Mouse (Mus musculus) CD4-positive, CD25-positive, alpha-beta regulatory T cell, adult 4 months (primary cell): ENCODE data around the gene Sirt3. TPM values are rescaled to one million over a fixed set of nuclear protein-coding genes. Genes with fewer than 3 reads are reported as not detected.

ENCODE experiments used
- ATAC-seq: one replicate; pipeline ENCODE4 v1.8.0; 2017
- polyA plus RNA-seq, 2 experiments: library from polyadenylated mRNA; unstranded; fragments of 100-300 nt; shearing (Covaris generic); gene quantifications; one replicate each; pipeline ENCODE4 v1.2.1; 2017

Sirt3 gene
- polyA plus RNA-seq, 2 experiments from 2014 or later: 9.4 to 12.6 TPM

DNA sequence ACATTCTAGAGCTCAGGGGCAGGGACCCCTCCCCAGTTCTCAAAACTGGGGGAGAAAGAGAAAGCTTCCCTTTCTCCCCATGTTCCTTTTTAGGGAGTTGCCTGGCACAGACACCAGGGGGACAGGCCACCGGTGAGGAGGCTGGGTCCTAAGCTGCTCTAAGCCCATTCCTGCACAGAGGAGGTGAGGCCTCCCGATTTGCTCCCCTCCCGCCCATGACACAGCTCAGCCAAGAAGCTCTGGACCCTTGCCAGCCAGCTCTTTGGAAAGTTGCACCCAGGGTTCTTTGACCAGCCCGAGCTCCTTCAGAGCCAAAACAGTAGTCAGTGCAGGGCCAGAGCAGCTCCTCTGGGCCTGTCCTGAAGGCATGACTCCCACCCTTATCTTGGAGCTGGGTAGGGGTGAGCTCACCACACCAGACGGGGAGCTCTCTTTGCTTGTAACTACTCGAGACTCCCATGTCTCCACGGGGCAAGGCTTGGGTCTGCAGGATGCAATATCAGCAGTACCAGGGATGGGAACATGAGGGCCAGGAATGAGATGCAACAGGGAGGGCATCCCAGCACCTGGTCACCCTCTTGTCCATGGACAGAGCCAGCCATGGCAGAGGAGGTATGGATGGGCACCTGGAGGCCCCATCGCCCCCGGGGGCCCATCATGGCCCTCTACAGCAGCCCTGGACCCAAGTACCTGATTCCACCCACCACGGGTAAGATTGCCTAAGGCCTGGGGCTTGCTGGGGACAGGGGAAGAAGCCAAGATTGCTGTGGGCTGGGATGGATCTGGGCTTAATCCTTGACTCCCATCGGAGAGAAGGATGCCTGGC lies 34.1 kb downstream of the Sirt3 start, which contains the start of gene Odf3:
Gene Odf3 (plus strand): TSS at position 51 of the 826 bp plus-strand sequence.
- ATAC-seq: no peak

DNA sequence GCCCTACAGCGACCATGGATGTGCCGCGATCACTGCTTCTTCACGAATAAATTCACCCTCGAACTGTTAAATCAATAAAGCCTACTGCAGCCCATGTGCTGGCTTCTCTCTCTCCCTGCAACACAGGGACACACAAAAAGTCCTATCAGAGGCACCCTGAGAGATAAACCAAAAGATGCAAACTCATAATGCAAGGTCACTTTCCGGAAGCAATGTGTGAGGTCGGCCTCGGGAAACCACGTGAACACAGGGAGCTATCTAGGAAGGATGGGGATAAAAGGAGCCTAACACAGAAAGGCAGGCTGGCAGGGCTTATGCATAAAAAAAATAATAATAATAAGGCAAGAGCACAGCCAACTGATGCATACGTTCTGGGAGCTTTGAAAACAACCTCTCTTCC lies 35.4 kb downstream of the Sirt3 start:
- no peak for ATAC-seq

DNA sequence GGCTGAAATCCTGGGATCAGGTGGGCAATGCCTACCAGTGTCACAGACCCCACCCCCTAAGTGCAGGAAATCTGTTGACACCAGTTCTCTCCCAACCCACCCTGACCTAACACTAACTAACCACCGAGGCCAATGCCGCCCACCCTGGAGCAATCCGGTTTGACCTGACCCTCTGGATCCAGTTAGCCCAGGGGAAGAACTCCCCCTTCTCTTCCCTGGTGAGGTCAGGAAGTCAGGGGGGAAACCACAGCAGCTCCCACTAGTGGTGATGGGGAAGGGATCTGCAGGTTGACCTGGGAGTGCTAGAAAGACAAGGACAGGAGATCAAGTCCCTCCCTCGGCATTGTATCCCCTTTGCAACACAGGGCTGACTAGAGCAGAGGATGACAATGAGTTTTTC lies 36.4 kb downstream of the Sirt3 start:
- no peak for ATAC-seq

DNA sequence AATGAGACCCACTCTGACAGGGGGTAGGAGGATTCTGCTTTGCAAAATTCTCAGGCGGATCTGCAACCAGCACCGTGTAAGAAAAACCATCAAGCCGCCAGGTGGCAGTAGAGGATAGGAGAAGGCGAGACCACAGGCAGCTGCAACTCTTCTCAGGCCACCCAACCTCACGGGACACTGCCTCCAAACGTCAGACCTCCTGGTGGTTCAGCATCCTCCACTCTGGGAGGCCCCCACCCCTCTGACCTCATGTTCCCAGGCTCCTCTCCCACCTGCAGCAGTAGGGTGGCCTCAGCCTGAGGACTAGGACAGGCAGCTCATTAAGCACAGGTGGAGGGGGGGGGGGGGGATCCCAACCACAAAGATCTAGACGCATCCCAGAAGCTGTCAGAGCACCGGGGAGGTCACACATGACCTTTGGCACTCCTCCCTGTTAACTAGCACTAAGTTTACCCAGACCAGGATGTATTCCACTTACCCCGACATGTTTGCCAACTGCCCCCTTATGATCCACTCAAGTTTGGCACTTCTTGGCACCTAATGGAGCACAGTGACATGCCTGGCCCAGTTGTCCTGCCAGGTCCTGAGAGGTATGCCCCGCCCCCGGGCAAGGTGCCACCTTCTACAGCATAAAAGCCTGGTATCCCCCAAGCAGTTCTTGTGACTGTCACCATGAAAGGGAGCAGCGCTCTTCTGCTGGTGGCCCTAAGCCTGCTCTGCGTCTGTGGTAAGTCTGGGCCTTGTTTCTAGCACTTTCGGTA lies 37.0 kb downstream of the Sirt3 start, which contains the start of gene Scgb1c1:
Gene Scgb1c1 (plus strand): TSS at position 643 of the 761 bp plus-strand sequence.
- ATAC-seq: peak; percentile 92

DNA sequence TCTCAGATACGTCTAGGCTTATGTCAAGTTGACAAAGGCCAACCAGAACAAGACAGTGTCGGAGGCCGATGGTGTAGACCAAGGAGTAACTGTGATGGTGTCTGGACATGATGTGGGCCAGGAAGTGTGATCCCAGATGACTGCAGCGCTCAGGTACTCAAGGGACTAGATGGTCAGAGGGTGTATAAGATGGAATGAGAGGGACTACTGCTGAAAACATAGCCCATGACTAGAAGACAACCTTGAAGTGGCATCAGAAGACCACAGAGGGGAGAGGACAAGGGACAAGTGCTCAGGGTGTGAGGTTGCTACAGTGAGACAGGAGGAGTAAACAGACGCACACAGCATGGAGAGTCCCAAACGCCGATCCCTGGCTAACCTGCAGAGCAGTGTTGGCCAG lies 38.3 kb downstream of the Sirt3 start:
- no peak for ATAC-seq

DNA sequence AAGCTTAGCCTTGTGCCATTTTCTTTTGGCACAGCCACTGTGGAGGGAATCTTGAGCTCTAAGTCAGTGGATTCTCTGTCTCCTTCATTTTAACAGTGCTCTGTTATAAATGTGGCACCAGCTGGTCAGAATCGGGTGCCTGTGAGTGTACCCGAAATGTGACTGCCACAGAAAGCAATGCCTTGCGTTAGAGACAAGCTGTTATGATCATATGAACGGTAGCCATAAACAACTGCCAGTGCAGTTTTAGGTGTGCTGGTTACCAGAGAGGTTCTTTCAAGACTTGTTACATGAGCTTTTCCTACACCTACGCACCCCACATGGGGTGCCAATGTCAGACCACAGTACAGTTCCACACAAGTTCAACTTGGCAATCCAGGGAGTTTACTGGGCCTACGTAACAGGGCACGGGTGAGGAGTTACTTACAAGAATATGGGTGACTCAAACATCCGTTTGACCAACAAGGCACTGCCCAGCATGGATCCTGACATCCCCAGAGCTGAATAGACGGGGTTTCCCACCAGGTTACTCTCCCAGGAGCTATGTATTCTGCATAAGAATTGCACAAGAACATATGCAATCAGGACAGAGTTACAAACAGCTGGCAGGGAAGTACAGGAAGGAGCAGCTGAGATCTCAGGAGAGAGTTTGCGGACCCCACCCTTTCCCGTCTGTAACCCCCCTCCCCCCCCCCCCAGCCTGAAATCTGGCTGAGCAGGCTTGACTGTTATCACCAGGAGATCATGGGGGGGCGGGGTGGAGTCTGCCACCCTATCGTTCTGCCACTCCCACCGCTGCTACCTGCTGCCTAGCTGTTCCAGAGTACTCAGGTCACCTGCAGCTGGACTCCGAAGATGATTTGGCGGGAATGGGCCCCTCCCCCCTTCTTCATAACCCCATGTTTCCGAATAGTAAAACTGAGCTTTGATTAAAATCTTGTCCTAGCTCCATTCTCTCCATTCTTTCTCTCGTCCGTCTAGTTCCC lies 41.1 kb downstream of the Sirt3 start:
- ATAC-seq: no peak

DNA sequence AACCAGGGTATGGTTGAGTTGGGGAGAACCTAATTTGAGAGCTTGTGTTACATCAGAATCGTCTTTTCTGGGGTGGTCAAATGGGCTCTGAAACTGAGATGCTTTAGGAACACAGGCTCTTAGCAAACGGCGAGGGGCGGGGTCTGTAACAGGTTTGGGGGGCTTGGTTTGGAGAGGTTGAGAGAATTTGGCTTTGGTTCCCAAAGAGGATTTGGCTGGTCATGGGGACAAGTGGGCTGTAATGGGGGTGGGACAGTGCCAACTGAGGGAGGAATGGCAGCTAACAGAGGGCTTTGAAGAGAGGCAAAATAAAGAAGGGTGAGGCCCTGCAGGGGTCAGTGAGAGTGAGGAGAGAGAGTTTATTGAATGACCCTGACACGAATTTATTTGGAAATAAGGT lies 42.6 kb downstream of the Sirt3 start:
- ATAC-seq: no peak

DNA sequence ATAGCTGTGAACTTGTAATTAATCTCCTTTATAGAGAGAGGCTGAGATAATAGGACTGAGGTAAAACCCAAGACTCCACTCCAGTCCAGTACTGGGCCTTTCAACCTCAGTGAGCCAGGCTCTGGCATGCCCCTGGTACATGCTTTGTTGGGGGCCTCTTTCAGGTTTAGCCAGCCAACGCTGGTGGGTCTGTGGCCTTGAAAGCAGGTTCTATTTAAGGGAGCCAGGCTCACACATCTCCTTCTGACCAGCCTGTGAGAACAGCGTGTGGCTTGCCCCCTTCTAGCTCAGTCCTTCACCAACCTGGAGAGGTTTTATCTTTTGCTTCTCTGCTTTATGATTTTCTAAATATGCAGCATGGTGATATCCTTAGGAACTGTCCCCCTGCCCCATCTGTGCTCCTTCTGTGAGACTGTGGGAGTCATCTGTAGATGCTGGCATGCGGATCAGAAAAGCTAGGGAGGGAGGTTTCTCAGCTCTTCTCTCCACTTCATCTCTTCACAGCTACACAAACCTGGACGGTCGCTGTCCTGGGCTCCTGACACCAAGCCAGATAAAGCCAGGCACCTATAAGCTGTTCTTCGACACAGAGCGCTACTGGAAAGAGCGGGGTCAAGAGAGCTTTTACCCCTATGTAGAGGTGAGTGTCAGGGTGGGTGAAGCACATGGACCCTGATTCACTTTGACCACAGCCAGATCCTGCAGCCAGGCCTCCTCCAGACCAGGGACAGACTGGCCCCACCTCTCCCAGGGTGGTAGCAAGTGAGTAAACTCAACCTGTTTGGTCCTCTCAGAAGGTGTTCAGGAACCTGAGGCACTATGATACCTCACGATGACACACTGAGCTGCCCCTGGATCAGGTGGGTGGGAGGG lies 45.6 kb downstream of the Sirt3 start:
- no peak for ATAC-seq

DNA sequence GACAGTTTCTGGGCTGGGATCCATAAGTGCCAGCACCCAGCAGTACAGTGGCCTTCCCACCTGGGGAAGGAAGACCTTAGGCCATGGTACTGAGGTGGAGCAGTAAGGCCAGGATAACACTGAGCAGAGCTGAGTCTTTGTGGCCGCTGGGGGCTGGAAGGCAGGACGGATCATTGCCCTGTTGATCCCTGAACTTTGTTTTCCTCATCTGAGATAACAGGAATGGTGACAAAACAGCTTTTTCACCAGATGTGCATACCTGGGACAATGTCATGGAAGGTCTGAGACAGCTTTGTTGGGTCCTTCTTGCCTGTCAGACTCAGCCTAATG lies 46.4 kb downstream of the Sirt3 start:
- ATAC-seq: no peak

DNA sequence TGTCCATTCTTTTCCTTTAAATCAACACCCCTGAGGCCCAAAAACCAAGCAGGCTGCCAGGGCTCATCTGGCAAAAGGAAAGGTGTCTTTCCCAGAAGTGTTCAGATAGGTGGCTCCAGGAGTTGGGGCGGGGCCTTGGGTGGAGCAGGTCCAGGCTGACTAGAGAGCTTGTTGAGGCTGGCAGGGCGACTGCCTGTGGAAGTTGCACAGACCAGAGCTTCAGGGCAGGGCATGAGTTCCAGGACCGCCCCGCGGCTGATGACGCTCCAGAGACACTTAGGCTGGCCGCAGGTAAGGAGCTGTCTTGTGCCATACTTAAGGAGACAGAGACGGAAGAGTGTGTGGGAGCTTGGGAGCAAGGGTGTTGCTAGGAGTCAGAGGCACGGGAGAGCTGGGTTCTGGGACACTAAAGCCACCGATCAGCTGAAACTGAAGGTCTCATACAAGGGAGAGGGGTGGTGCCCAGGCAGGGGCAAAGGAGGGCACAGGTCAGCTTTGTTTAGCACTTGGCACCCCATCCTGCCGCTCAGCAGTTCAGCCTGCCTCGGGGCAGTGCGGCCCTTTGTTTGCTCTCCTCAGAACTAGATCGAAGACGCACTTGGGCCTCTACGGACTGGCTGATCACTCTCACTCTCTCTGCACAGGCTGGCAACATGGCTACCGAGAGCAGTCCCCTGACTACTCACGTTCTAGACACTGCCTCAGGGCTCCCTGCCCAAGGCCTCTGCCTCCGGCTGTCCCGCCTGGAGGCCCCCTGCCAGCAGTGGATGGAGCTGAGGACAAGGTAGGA lies 46.9 kb downstream of the Sirt3 start, which contains the start of gene Urah:
Gene Urah (plus strand): TSS at position 51 of the 790 bp plus-strand sequence.
- no peak for ATAC-seq

DNA sequence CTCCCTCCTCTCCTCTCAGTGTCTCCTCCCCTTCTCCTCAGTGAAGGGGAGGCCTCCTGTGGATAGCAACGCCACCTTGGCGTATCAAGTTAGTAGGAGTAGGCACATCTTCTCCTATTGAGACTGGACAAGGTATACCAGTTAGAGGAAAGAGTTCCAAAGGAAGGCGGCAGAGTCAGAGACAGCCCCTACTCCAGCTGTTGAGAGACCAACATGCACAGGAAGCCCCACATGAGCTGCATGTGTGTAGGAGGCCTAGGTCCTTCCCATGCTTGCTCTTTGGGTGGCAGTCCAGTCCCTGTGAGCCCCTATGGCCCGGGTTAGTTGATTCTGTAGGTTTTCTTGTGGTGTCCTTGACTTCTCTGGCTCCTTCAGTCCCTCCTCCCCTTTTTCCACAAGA lies 48.8 kb downstream of the Sirt3 start:
- ATAC-seq: no peak

DNA sequence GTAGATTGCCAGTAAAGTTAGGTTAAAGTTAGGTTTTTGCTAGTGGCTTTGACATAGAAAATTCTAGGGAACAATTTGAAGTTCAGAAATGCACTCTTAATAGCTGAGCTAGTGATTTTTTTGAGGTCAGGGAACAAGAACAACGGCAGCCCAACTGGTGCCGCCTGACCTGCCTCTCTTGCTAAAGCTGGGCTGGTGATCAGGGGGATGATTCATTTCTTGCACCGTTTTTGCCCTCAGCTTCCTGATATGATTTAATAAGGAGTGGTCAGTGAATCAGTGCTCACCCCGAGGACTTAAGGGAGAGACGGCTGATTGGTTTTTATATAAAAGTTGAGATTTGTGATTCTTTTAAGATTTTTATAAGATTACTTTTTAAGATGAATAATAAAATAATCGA lies 50.7 kb downstream of the Sirt3 start:
- ATAC-seq: no peak

DNA sequence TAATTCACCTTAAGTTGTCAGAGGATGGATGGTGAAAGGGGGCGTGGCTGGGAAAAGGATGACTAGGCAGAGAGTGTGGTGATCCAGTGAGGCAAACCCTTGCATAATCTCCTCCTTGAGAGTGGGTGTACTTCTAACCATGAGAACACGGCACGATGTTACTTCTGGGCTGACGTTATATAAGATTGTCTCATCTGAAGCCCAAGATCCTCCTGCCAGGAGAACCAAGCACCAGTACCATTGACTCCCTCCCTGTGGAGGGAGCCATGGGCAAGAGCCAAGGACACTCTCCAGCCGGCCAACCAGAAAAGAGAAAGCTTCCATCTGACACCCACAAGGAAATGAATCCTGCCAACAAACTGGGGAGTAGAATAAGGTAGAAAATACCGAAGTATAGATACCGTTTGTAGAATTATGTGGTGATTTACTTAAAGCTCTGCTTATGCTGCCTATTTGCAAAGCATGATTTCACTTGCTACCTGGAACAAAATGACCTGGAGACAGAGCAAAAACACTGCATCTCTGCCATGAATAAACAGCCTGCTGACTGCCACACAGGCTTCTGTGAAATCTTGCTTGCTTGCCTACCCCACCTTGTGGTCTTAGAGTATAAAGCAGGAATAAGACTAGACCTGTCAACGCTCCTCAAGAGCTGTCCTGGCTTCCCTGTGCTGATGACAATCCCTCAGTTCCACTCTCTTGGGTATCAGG lies 53.8 kb downstream of the Sirt3 start:
- no peak for ATAC-seq

DNA sequence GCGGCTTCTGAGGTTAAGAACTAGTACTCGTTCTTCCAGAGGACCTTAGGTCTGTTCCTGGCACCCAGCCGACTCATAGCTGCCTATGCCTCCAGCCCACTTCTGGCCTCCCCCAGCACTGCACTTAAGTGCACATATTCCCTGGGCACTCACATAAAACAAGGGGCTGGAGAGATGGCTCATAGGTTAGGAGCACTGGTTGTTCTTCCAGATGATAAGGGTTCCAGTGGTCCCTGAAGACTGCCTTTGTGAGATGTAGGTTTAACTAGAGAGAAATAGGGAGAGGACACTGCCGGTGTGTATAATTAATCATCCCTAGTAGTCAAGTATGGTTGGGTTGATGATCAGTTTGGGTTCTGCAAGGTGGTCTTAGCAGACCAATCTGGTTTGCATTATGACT lies 59.4 kb downstream of the Sirt3 start:
- ATAC-seq: no peak

DNA sequence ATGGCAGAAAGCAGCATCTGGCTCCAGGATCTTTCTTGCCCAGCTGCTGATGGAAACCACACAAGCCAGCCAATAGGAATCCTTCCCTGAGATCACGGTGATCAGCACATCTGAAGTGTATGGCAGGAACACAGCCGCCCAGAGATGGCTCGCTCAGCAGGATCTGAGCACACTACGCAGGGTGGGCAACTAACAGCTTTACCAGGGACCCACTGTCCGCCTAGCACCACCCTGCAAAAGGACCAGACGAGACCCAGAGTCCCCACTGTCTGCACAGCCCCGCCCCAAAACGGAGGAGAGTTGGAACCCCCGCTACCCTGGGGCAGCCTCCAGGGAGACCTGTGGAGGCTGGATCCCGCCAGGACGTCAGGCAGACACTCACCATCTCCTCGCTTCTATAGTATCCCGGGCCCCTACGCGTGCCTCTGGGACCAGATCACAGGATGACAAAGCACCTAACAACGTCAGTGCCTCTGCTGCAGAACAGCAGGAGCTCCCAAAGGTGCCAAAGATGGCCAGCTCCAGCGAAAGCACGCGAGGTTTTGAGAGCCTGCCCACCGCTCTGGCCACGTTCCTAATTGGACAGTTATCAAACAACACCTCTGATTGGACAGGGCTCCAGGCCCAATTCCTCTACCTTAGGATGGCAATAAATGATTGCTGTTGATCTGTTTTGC lies 60.3 kb downstream of the Sirt3 start, which contains the start of gene Zfp941:
Gene Zfp941 (minus strand): TSS at position 526 of the 677 bp plus-strand sequence.
- ATAC-seq: no peak

DNA sequence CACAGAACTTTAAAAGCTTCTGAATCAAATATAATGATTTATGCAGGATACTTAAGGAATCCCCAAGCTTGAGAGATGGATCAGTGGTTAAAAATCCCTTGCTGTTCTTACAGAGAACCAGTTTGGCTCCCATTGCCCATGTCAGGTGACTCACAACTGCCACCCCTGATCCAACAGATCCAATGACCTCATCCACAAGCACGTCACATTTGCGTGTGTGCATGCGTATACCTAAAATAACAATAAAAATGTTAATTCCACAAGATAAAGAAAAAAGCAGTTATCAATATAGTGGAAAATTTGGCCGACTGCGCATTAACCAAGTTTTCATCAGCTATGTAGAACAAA lies 60.8 kb downstream of the Sirt3 start:
- no peak for ATAC-seq

DNA sequence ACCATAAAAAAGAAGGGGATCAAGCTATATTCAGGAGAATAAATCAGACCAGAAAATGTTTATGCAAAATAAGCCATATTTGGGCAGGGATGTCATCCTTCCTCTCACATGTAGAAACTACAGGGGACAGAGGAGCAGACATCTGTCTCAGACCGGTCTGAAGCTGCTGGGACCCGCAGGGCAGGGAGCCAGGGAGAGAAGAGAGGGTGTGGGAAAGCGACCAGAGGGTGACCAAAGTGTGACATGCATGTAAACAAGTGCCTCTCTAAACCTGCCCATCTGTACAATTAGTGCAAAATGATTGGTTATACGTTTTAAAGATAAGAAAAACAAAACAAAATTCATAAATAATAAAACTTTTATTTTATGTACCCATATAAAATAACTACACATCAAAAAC lies 61.9 kb downstream of the Sirt3 start:
- no peak for ATAC-seq
